Mouse (Mus musculus) neutrophil, adult 5-6 weeks (primary cell): Measurements from ENCODE around the gene Ucp2. TPM values are rescaled to one million over a fixed set of nuclear protein-coding genes. Genes with fewer than 3 reads are reported as not detected.

Experiments used
- ATAC-seq: fragments of 151-379, 151-347 bp; 2 replicates; pipeline ENCODE4 v1.8.0; 2017; ENCODE audit warnings: mild to moderate bottlenecking, moderate TSS enrichment; ENCODE audit not compliant: insufficient number of reproducible peaks, poor library complexity, low FRiP score, severe bottlenecking; ENCODE audit errors: extremely low read depth
- total RNA-seq: library from RNA; stranded (forward); fragments of 200-1000 nt; gene quantifications from 2 replicates; pipeline ENCODE4 v1.2.3, GENCODE M21; 2017

Ucp2 gene
- total RNA-seq, 1 experiment from 2014 or later: 500 TPM

DNA sequence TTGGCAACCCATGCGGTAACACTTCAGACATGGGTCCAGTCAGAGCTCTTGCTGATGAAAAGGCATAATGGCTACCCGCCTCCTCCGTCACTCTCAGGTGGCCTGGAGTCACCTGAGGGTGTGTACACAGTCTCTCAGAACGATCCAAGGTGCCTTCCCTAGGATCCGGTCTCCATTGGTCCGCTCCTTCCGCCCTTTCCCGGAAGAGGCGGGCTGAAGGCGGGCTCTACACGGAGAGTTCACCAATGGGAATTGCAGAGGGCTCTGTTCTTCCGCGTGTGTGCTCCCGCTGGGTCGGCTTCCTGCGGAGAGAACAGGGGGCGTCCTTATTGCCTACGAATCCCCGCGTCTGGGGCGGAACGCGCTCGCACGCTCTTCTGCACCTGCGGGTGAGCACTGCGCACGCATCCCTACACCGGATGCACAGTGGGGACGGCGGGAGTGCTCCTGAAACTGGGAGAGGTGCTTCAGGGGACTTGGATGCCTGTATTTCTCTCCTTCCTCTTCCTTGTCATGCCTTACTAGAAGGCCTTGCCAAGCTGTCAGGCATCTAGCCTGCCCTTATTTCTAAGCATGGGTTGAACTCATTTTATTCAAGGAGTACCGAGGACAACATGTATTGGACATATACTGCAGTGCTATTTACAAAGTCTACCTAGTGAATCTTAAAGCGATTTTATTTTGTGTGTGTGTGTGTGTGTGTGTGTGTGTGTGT lies 43.8 kb downstream of the Ucp2 start, which contains the start of gene Coa4:
Coa4 (plus strand) TSS at position 268 of the 715 bp plus-strand sequence.
- ATAC-seq: peak; percentile 92

GRCm38 (mm10) chr7:100537519-100537902 lies 44.4 kb downstream of the Ucp2 start:
- no peak for ATAC-seq

DNA sequence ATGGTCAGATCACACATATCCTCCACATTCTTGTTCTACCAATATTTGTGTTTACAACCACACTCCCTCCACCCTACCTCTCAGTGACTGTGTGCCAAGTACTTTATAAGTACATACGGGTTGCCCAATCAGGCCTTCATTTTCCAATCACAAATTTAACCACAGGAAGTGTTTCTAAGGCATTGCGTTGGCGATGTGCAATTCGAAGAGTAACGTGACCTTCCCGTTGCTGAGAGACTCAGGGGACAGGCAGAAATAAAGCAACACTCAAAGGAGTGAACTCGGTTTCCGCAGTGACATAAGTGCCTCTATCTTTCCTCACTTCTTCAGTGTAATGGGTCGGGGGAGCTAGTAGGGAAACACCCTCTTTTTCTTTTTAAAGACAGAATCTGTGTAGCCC lies 46.4 kb downstream of the Ucp2 start:
- peak; percentile 57 for ATAC-seq

DNA sequence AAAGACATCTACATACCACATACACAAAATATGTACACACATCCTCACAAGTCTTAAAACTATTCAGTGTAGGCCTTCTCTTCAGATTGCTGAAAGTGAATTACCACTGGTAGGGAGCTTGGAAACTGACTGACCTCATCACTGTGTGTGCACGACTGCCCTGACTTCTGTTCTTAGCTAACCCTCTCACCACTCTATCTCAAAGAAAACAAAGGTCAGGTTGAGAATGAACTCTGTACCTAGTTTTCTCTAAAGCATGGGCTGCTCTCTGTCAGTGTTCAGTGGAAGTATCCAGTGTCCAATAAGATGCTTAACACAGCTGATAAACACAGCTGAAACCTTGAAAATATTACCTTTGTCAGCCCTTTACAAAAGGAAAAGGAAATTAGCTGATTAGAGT lies 51.3 kb downstream of the Ucp2 start:
- no peak for ATAC-seq

- no peak for ATAC-seq
These were observed 54.5 kb downstream of the Ucp2 start for GRCm38 (mm10) chr7:100547631-100548030.

DNA sequence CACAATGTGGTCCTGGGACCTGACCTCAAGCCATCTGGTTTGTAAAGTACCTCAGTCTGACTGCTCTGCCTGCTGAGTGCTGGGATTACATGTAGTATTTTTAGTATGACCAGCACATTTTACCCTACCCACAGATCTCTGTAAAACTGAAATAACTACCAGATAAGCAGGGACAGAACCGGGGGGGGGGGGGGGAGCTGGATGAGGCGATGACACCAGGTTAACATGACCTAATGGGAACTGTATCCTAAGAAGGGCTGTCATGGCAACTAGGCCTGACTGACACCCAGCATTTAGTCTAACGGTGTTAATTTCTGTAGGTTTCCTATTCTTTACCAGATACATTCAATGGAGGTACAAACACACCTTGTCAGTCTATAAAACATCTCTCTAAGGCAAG lies 56.7 kb downstream of the Ucp2 start:
- no peak for ATAC-seq

- no peak for ATAC-seq
These were observed 57.3 kb downstream of the Ucp2 start for GRCm38 (mm10) chr7:100550338-100551007.

Other genes starting within 250 kb of the Ucp2 start
- gene P4ha3, start 207.8 kb upstream of the Ucp2 start, total RNA-seq: not detected in 2 replicates
- gene C2cd3, start 121.1 kb upstream of the Ucp2 start, total RNA-seq: 31.9 and 50.4 TPM in 2 replicates
- gene Ppme1, start 121.0 kb upstream of the Ucp2 start, total RNA-seq: 34.4 and 40.6 TPM in 2 replicates
- not detected in 2 replicates for gene Ucp3, start 20.3 kb upstream of the Ucp2 start, total RNA-seq
- 1.0 and 1.5 TPM in 2 replicates for gene Dnajb13, start 21.6 kb downstream of the Ucp2 start, total RNA-seq
- 9.5 and 16.9 TPM in 2 replicates for gene Coa4, start 43.7 kb downstream of the Ucp2 start, total RNA-seq
- gene Rab6a, start 114.1 kb downstream of the Ucp2 start, total RNA-seq: 101 and 104 TPM in 2 replicates
- 30.7 and 31.6 TPM in 2 replicates for gene Mrpl48, start 115.0 kb downstream of the Ucp2 start, total RNA-seq
- 0.35 TPM in 1 of 2 replicates, not detected in the other for gene Plekhb1, start 169.1 kb downstream of the Ucp2 start, total RNA-seq
- 13.3 and 13.4 TPM in 2 replicates for gene Fam168a, start 213.3 kb downstream of the Ucp2 start, total RNA-seq